Mouse (Mus musculus) heart, postnatal 0 days (tissue): ENCODE data around the gene Col1a2.

ENCODE experiments used
- CTCF ChIP-seq: IDR thresholded peaks from 2 replicates; pipeline ENCODE4 v1.5.1; 2016; ENCODE audit warnings: antibody characterized with exemption, control low read depth, low read depth
- EP300 ChIP-seq: IDR thresholded peaks from 2 replicates; pipeline ENCODE4 v1.6.1; 2016; ENCODE audit warnings: antibody characterized with exemption, low read depth

DNA sequence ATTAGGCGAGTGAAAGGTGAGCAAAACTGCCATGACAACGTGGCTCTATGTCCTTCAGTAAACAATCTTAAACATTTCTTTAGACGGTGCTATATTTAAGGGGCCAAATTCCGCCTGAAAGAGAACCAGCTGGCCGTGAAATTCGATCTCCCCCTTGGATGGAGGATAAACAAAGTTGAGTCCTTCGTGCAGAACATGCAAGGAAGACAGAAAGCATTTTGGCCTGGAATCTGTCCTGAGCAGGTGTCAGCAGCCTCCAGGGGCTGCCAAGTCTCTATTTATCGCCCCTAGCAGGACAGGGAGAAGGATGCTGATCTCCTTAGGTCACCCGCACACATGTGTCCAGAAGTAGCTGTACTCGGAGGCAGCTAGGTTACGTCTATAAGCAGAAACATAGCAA, 56.5 kb downstream of the Col1a2 start:
- no peak for TF ChIP-seq CTCF
- TF ChIP-seq EP300: no peak
